Mouse (Mus musculus): Measurements from ENCODE around the gene Runx1.

Gene Runx1

GRCm38 (mm10) chr16:92571246-92571645 is 254.7 kb downstream of the Runx1 start:
- DNase-seq (ENCODE audit: low read depth, low spot score), result no peak

GRCm38 (mm10) chr16:92566146-92566545 is 259.8 kb downstream of the Runx1 start:
- no peak for DNase-seq (ENCODE audit: low read depth, low spot score)

DNA sequence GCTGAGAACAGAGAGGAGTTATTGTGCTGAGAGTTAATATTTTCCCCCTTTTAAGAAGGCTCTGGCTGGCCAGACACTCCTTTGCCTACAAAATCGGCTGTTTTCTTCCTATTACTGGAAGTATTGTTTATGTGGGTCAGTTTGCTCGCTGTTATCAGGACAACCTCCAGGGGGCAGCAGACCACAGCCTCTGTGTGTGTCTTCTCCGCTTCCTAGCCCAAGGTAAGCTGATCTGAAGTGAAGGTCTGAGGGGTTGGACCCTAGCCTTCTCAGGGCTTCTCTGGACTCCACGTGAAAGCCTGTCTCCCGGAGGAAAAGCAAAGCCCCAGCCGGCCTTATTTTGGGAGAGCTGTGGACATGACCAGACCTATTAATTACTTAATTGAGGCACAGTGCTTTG is 260.2 kb downstream of the Runx1 start:
- DNase-seq (ENCODE audit: low read depth, low spot score), result peak; percentile 72

DNA sequence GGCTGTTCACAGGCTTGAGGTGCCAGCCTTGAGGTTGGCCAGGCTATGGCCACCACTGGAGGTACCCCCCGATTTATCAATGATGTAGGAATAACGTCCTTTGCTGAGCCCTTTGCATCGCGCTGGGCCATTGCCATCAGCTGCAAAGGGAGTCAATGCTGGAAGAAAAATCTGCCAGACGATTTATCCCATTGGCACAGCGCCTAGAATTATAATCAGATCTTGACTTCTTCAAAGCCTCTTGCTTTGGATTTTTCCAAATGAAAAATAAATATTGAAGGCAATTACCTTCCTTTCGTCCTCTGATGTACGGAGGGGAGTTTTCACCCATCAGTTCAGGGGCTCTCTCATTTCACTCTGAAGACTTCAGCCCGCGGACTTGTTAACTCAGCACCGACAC is 260.7 kb downstream of the Runx1 start:
- DNase-seq (ENCODE audit: low read depth, low spot score), result no peak

DNA sequence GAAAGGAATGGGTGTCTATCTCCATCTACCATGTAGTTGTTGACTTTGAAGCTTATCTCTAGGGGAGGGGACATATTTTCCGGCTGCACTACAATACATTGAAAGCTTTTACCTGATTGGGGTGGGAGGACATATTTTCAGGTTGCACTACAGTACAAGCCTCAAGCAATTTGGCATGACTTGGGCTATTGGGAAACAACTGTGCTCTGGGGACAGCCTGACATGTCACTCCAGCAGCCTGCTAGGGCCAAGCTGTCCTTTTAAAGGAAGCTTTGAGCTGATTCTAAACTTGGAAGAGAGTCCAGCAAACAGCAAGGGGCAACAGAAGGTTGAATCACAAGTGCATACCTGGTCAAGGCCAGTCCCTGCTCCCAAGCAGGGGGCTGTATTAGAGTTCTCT is 270.9 kb downstream of the Runx1 start:
- DNase-seq (ENCODE audit: low read depth, low spot score), result no peak

DNA sequence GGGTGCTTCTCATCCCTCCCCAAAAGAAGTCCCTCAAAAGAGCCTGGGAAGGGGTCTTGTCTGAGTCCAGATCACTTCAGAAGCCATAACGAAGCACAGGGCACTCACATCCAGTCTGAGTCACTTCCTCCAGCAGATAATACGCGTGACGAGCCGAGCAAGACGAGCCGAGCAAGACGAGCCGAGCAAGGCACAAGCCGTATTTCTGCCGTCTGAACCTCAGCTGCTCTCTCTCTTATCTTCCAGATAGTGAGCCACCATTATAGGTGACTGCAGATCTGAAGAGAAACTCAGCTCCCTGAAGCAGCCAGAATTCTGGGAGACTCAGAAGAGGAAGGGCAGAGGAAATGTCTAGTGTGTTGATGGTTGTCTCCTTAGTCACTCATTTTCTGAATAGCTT is 273.1 kb downstream of the Runx1 start:
- DNase-seq (ENCODE audit: low read depth, low spot score), result no peak

GRCm38 (mm10) chr16:92552106-92552382 is 273.9 kb downstream of the Runx1 start:
- no peak for DNase-seq (ENCODE audit: low read depth, low spot score)
